Mouse (Mus musculus): ENCODE measurements around the gene Gm20388. TPM values are rescaled to one million over a fixed set of nuclear protein-coding genes. Genes with fewer than 3 reads are reported as not detected.

Gm20388 gene
- polyA plus RNA-seq, 1 experiment from 2014 or later = not detected

GRCm38 (mm10) chr8:121868196-121868595, 1957.6 kb downstream of the Gm20388 start:
- 88% methylated on average over 5 of the region's 5 CpGs for WGBS
- H3K27ac ChIP-seq (replicated peaks; ENCODE audit: low read depth, low read length) = no peak overlapping the region

GRCm38 (mm10) chr8:121868896-121869295, 1958.3 kb downstream of the Gm20388 start:
- no peaks in the 10 kb centered on the region for H3K27me3 ChIP-seq (ENCODE audit: control insufficient read depth, insufficient read depth, low read length)
- H3K9me3 ChIP-seq (ENCODE audit: control insufficient read depth, low read length) = no peaks in the 10 kb centered on the region
- H3K4me2 ChIP-seq (ENCODE audit: low read depth, severe bottlenecking) = no peak overlapping the region
- no peak overlapping the region for H3K27ac ChIP-seq (replicated peaks; ENCODE audit: low read depth, low read length)
- WGBS = 88% methylated on average over 7 of the region's 7 CpGs
- peaks cover 10% of the 10 kb centered on the region for H3K4me1 ChIP-seq (ENCODE audit: control insufficient read depth, insufficient read depth, low read length)
- DNase-seq (ENCODE audit: low spot score) (no peak), ATAC-seq (ENCODE audit: insufficient number of reproducible peaks, low FRiP score, low TSS enrichment, low read depth) (no peak)
- no peaks in the 10 kb centered on the region for H3K36me3 ChIP-seq (ENCODE audit: control insufficient read depth, insufficient read depth, low read length)
- no peak overlapping the region for H3K9ac ChIP-seq (ENCODE audit: low read length)
- no peak overlapping the region for H3K4me3 ChIP-seq (ENCODE audit: low read depth, low read length)

More at GRCm38 (mm10) chr8:121868196-121868595, 1957.6 kb downstream of the Gm20388 start:
- H3K36me3 ChIP-seq (ENCODE audit: control insufficient read depth, insufficient read depth, low read length) = no peaks in the 10 kb centered on the region
- peaks cover 9% of the 10 kb centered on the region for H3K4me1 ChIP-seq (ENCODE audit: control insufficient read depth, insufficient read depth, low read length)
- H3K4me3 ChIP-seq (ENCODE audit: low read depth, low read length) = no peak overlapping the region
- ATAC-seq (ENCODE audit: insufficient number of reproducible peaks, low FRiP score, low TSS enrichment, low read depth) (no peak), DNase-seq (ENCODE audit: low spot score) (no peak)
- H3K9ac ChIP-seq (ENCODE audit: low read length) = no peak overlapping the region
- H3K9me3 ChIP-seq (ENCODE audit: control insufficient read depth, low read length) = no peaks in the 10 kb centered on the region
- no peaks in the 10 kb centered on the region for H3K27me3 ChIP-seq (ENCODE audit: control insufficient read depth, insufficient read depth, low read length)
- no peak overlapping the region for H3K4me2 ChIP-seq (ENCODE audit: low read depth, severe bottlenecking)

- Histone ChIP-seq H3K36me3 (ENCODE audit: control insufficient read depth, insufficient read depth, low read length) (no peaks in the 10 kb centered on the region), H3K27me3 (ENCODE audit: control insufficient read depth, insufficient read depth, low read length) (no peaks in the 10 kb centered on the region), H3K9me3 (ENCODE audit: control insufficient read depth, low read length) (no peaks in the 10 kb centered on the region), H3K4me3 (ENCODE audit: low read depth, low read length) (no peak overlapping the region), H3K9ac (ENCODE audit: low read length) (no peak overlapping the region), H3K4me2 (ENCODE audit: low read depth, severe bottlenecking) (no peak overlapping the region), H3K4me1 (ENCODE audit: control insufficient read depth, insufficient read depth, low read length) (peaks cover 19% of the 10 kb centered on the region), H3K27ac (replicated peaks; ENCODE audit: low read depth, low read length) (no peak overlapping the region)
- WGBS = 83% methylated on average over 2 of the region's 2 CpGs
- DNase-seq (ENCODE audit: low spot score) = no peak
- ATAC-seq (ENCODE audit: insufficient number of reproducible peaks, low FRiP score, low TSS enrichment, low read depth) = no peak
These were observed 1959.5 kb downstream of the Gm20388 start for GRCm38 (mm10) chr8:121870190-121870589.

- no peak overlapping the region for H3K9ac ChIP-seq (ENCODE audit: low read length)
- no peaks in the 10 kb centered on the region for H3K27me3 ChIP-seq (ENCODE audit: control insufficient read depth, insufficient read depth, low read length)
- 41% methylated on average over 10 of the region's 10 CpGs for WGBS
- H3K4me2 ChIP-seq (ENCODE audit: low read depth, severe bottlenecking) = no peak overlapping the region
- no peak for DNase-seq (ENCODE audit: low spot score)
- no peak for ATAC-seq (ENCODE audit: insufficient number of reproducible peaks, low FRiP score, low TSS enrichment, low read depth)
- H3K9me3 ChIP-seq (ENCODE audit: control insufficient read depth, low read length) = no peaks in the 10 kb centered on the region
- H3K4me3 ChIP-seq (ENCODE audit: low read depth, low read length) = no peak overlapping the region
- peaks cover 20% of the 10 kb centered on the region for H3K4me1 ChIP-seq (ENCODE audit: control insufficient read depth, insufficient read depth, low read length)
- no peak overlapping the region for H3K27ac ChIP-seq (replicated peaks; ENCODE audit: low read depth, low read length)
- no peaks in the 10 kb centered on the region for H3K36me3 ChIP-seq (ENCODE audit: control insufficient read depth, insufficient read depth, low read length)
These were observed 1961.3 kb downstream of the Gm20388 start for GRCm38 (mm10) chr8:121871833-121872440.

- H3K4me1 ChIP-seq (ENCODE audit: control insufficient read depth, insufficient read depth, low read length) = peaks cover 20% of the 10 kb centered on the region
- peak; percentile 61 for DNase-seq (ENCODE audit: low spot score)
- H3K27ac ChIP-seq (replicated peaks; ENCODE audit: low read depth, low read length) = no peak overlapping the region; the same call in 1 of the 2 replicates
- no peak overlapping the region for H3K4me2 ChIP-seq (ENCODE audit: low read depth, severe bottlenecking)
- 54% methylated on average over 9 of the region's 9 CpGs for WGBS
- no peaks in the 10 kb centered on the region for H3K36me3 ChIP-seq (ENCODE audit: control insufficient read depth, insufficient read depth, low read length)
- H3K9ac ChIP-seq (ENCODE audit: low read length) = no peak overlapping the region
- H3K27me3 ChIP-seq (ENCODE audit: control insufficient read depth, insufficient read depth, low read length) = no peaks in the 10 kb centered on the region
- no peak for ATAC-seq (ENCODE audit: insufficient number of reproducible peaks, low FRiP score, low TSS enrichment, low read depth)
- no peaks in the 10 kb centered on the region for H3K9me3 ChIP-seq (ENCODE audit: control insufficient read depth, low read length)
- H3K4me3 ChIP-seq (ENCODE audit: low read depth, low read length) = no peak overlapping the region
These were observed 1963.4 kb downstream of the Gm20388 start for GRCm38 (mm10) chr8:121874031-121874430.

GRCm38 (mm10) chr8:121875045-121875444, 1964.4 kb downstream of the Gm20388 start:
- Histone ChIP-seq H3K9me3 (ENCODE audit: control insufficient read depth, low read length) (no peaks in the 10 kb centered on the region), H3K4me2 (ENCODE audit: low read depth, severe bottlenecking) (no peak overlapping the region), H3K4me3 (ENCODE audit: low read depth, low read length) (no peak overlapping the region), H3K4me1 (ENCODE audit: control insufficient read depth, insufficient read depth, low read length) (peaks cover 20% of the 10 kb centered on the region), H3K36me3 (ENCODE audit: control insufficient read depth, insufficient read depth, low read length) (no peaks in the 10 kb centered on the region), H3K27me3 (ENCODE audit: control insufficient read depth, insufficient read depth, low read length) (no peaks in the 10 kb centered on the region), H3K27ac (replicated peaks; ENCODE audit: low read depth, low read length) (no peak overlapping the region), H3K9ac (ENCODE audit: low read length) (no peak overlapping the region)
- WGBS = 45% methylated on average over 3 of the region's 3 CpGs
- DNase-seq (ENCODE audit: low spot score) (no peak), ATAC-seq (ENCODE audit: insufficient number of reproducible peaks, low FRiP score, low TSS enrichment, low read depth) (no peak)

- no peak overlapping the region for H3K4me2 ChIP-seq (ENCODE audit: low read depth, severe bottlenecking)
- no peak for DNase-seq (ENCODE audit: low spot score)
- no peaks in the 10 kb centered on the region for H3K27me3 ChIP-seq (ENCODE audit: control insufficient read depth, insufficient read depth, low read length)
- no peaks in the 10 kb centered on the region for H3K36me3 ChIP-seq (ENCODE audit: control insufficient read depth, insufficient read depth, low read length)
- no peak overlapping the region for H3K9ac ChIP-seq (ENCODE audit: low read length)
- no peak for ATAC-seq (ENCODE audit: insufficient number of reproducible peaks, low FRiP score, low TSS enrichment, low read depth)
- no peak overlapping the region for H3K4me3 ChIP-seq (ENCODE audit: low read depth, low read length)
- no peaks in the 10 kb centered on the region for H3K9me3 ChIP-seq (ENCODE audit: control insufficient read depth, low read length)
- H3K4me1 ChIP-seq (ENCODE audit: control insufficient read depth, insufficient read depth, low read length) = peaks cover 20% of the 10 kb centered on the region
- no peak overlapping the region for H3K27ac ChIP-seq (replicated peaks; ENCODE audit: low read depth, low read length)
- WGBS = 91% methylated on average over 9 of the region's 9 CpGs
These were observed 1964.9 kb downstream of the Gm20388 start for GRCm38 (mm10) chr8:121875517-121875916.

- H3K9ac ChIP-seq (ENCODE audit: low read length) = no peak overlapping the region
- peaks cover 17% of the 10 kb centered on the region for H3K4me1 ChIP-seq (ENCODE audit: control insufficient read depth, insufficient read depth, low read length)
- no peak overlapping the region for H3K4me2 ChIP-seq (ENCODE audit: low read depth, severe bottlenecking)
- no peak overlapping the region for H3K4me3 ChIP-seq (ENCODE audit: low read depth, low read length)
- DNase-seq (ENCODE audit: low spot score) (no peak), ATAC-seq (ENCODE audit: insufficient number of reproducible peaks, low FRiP score, low TSS enrichment, low read depth) (no peak)
- no peaks in the 10 kb centered on the region for H3K9me3 ChIP-seq (ENCODE audit: control insufficient read depth, low read length)
- no peaks in the 10 kb centered on the region for H3K36me3 ChIP-seq (ENCODE audit: control insufficient read depth, insufficient read depth, low read length)
- no peak overlapping the region for H3K27ac ChIP-seq (replicated peaks; ENCODE audit: low read depth, low read length)
- WGBS = 78% methylated on average over 5 of the region's 5 CpGs
- H3K27me3 ChIP-seq (ENCODE audit: control insufficient read depth, insufficient read depth, low read length) = no peaks in the 10 kb centered on the region
These were observed 1966.6 kb downstream of the Gm20388 start for GRCm38 (mm10) chr8:121877212-121877611.
